Mouse (Mus musculus) urinary bladder, postnatal 25 days (tissue): ENCODE measurements around the gene Arap1.

Experiments used
- DNase-seq: peaks from one replicate; pipeline ENCODE4 v3.0.0; 2022; ENCODE audit warnings: low spot score

Gene Arap1

DNA sequence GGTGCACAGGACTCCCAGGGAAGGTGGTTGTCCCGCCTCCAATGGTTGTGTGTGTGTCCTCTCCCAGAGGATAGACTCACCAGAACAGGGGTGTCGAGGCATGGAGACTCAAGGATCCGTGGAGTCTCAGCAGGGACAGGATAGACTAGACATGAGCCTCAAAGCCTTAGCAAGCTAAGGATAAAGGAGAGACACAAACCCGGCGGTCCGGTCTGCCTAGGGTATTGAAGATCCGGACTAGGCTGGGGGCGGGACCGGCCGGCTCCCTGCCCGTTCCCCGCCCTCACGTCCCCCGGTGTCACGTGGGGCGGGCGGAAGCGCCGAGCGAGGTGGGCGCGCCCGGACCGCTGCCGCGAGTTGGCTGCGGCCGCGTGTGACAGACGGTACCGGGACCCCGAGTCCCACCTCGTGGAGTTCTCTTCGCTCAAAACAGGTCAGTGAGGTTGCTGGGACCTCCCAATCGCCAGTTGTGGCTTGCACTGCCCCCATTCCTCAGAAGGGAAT, at the start of gene Arap1:
TSS of gene Arap1 (plus strand) at position 301 of the 504 bp plus-strand sequence.
- peak; percentile 66 for DNase-seq

DNA sequence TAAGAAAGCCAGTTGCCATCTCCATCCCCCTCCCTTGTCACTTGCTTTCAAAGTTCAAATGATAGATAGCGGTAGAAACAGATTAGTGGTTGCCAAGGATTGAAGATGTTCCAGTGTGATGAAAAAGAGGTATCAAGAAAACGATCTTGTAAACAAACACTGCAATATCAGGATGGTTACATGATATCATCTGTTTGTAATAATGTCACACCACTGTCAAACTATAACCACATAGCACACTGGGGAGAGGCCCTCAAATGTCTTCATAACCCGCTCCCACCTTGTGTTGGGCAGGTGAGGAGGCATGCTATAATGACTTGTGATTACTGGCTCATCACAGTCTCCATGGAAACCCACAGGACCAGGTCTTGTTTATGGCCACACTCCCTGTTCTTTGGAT, 49.5 kb upstream of the Arap1 start:
- no peak for DNase-seq

DNA sequence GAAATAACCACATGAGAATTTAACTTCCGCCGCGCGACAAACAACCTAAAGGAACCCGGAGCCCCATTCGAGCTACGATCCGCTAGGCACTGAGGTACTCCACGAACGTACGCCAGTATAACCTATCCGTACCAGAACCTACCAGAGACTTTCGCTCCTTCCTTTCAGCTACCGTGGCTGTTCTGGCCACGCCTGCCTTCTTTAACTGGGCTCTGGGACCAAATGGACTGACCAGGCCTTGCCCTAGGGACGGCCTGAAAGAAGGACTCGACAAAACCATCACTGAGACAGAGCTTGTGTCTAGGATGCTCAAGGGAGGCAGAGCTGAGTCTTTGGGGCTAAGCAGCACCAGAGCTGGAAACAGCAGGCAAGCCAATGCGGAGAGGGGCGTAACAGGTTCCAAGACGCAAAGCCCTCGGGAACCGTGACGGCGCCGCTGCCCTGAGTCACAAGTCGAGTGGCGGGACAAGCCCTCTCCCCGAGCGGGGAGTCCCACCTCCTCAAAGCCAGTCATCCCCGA, 46.4 kb upstream of the Arap1 start:
- no peak for DNase-seq

DNA sequence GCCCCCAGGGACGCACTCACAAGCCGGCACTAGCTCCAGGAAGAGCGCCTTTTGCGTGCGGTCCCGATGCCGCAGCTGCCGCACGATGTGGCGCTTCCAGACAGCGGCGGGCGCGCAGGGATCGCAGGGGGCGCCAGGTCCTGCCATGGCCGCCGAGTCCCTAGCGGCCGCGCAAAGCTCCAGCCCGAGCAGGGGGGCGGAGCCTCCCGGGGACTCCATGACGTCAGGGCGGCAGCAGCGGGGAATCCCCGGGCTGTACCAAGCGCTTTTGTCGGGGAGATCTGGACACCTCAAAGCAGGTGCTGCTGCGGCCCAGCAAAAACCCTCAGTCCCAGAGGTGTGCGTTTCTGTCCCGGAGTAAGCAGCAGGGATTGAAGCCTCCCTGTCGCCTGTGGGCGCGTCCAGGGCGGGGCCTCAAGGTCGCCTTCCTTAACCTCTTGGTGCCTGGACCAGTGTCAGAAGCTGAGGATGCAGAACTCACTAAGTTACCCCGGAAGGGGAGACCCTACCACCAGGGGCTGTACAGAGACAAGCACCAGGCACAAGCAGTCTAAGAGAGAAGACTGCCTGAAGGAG, 45.9 kb upstream of the Arap1 start, which contains the start of gene Atg16l2:
TSS of gene Atg16l2 (minus strand) at position 371 of the 576 bp plus-strand sequence.
- DNase-seq: peak; percentile 86

DNA sequence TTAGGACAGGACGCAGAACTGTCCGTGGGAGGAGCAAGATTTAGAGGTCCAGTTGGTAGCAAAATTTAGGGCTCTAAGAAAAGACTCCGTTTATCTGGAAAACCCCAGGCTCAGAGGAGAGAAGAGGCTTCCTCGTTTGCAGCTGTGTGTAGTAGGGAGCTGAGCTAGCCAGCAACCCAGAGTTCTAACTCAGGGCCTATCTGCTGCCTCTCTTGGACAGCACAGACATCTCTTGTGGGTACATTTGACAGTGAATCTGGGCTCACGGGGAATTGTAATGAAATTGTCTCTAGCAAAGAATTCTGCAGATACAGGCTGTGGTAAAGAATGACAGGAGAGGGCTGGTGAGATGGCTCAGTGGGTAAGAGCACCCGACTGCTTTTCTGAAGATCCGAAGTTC, 45.2 kb upstream of the Arap1 start:
- no peak for DNase-seq

DNA sequence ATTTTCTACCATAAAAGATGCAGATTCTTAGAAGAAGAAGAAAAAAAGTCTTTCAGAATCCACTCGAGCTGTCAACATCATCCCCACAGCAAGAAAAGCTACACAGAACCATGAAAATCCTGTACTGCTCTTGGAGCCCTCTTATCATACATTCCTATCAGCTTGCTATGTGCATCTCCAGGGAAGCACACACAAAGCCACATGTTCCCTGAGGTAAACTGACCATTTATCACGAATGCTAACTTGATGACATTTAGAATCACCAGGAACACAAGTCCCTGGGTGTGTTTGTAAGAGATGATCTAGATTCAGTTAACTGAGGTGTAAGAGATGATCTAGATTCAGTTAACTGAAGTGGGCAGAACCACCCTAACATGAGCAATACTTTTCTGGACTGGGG, 41.0 kb upstream of the Arap1 start:
- DNase-seq: no peak

DNA sequence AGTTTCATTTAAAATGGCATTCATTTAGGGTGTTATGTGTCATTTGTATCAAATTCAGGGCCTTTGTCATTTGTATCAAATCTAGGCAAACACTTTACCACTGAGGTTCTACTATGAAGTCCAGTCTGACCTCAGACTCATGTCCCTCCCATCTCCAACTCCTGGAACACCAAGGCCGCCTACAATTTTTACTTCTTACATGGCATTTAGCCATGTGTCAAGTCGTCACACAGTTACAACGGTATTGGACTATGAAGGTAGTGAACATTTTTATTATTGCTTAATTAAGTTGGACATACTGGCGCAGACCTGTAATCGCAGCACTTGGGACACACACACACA, 37.9 kb upstream of the Arap1 start:
- DNase-seq: no peak

DNA sequence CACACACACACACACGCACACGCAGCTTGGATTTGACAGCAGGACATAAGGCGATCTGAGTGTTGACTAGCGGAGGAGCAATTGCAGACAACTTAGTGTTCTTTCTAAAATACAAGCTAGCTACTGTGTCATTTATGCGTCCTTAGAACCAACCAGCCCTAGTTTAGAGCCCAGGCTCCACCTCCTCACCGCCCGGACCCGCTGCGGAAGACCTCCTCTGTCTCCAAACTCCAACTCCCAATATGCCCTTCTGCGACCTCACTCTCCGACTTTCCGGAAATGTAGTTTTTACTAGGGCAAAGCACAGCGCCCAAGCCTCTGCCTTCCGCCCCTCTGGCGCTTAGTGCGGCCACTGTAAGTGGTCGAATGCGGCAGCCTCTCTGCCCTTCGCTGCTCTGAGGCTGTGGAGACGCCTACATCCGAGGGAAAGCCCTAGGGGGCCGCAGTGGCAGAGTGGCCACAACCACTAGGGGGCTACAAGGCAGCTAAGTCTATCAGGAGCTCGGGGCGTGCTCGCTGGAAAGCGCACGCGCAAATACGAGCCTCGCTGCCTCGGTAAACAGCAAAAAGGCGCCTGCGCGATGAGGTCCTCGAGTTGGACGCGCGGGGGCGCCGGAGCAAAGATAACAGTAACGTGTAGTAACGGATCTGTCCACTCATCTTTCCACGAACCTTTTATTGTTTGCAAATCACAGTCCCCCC, 37.4 kb upstream of the Arap1 start:
- peak; percentile 95 for DNase-seq

DNA sequence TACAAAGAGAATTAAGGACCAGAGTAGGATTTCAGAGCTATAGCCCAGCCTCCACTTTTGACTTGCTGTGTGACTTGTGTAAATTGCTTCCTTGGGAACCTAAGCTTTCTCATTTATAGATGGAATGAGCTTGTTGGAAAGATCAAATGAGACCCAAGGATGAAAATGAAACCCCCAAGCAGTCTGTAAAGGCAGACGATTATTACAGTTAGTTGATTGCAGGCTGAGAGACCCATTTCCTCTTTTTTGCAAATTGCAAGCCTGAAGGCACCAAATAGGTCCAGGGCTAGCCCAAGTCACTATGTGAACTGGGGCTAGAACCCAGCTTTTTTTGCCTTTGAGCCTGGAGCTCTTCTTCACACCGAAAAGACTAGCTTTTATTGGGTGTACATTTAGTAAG, 36.8 kb upstream of the Arap1 start:
- no peak for DNase-seq

DNA sequence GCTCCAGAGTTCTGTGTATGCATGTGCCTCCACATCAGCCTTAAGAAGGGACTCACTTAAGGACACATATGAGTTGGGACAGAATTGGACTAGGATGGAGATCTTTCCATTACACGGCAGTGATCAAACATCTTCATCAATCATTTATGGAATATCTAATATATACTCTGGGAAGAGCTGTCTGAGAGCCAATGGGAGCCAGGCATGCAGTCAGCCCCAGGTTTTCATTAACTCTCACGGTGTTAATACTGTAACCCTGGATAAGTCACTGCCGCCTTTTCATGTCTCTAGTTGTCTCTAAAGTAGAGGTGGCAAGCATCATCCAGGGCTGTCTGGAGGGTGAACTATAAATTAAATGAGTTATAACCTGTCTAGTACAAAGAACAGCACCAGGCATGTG, 34.8 kb upstream of the Arap1 start:
- no peak for DNase-seq

DNA sequence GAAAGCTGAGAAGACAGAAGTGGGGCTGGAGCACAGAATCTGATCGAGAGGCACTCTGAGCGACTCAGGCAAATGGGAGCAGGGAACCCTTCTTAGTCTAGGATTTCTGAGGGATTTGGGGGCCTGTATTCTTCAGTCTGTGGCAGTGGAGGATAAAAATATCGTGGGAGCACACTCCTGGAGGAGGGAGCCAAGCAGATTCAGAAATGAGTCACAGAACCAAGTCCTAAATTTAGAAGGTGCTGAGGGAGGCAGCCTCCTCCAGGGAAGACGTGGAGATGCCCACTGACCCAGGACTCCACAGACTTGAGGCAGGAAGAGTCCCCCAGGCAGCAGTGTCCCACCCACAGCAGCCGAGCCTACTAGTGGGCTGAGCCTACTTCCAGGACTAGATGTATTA, 33.5 kb upstream of the Arap1 start:
- DNase-seq: no peak

DNA sequence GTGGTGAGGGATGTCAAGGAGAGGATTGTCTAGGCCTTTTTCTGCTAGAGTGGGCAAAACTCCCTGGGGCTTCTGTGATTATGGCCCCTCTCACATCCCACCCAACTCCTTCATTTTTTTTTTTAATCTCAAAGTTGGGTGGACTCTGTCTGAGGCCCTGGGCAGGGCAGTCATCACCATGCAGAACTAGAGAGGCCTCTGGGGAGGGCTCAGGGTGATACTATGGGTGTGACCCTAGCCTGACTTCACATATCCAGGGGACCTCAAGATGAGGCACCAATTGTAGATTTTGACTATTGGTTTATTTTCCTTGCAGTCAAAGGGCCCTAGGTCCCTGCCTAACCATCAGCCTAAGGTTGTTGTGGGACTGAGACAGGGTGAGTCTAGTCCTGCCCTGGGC, 32.2 kb upstream of the Arap1 start:
- no peak for DNase-seq

DNA sequence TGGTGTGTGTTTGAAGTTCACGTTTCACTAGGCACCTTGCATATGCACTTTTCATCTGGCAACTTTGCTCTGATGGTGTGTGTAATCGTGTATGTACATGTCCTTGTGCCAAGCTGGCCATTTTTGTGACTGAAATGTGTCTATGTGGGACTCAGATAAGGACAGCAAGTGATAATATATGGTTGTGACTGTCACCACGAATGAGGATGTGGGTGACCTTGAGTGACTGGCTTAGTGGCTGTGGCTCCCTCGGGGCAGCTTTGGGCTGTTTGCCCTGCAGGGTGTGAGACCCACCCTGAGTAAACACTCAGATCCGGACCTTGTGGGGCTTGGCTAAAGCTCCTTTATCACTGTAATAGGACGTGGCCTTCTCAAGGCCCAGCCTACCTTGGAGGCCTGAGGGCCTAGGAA, 31.3 kb upstream of the Arap1 start:
- no peak for DNase-seq

DNA sequence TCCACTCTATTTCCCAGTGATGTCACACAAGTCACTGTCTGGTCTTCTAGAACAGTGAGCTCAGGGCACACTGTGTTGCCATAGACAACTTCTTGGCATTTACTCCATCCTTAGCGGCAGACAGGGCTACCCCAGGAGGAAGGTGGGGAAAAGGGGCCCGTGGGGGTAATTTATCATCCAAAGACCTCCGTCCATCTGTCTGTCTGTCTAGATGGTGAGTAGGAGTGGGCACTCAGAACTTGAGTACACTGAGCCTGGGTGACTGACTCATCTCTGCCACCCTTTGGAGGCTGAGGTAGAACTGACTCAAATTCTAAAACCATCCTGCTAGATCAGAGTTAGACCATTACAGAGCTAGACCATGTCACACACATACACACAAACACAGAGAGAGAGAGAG, 30.9 kb upstream of the Arap1 start, which contains the start of gene Stard10:
TSS of gene Stard10 (plus strand) at position 73 of the 400 bp plus-strand sequence.
- DNase-seq: no peak

DNA sequence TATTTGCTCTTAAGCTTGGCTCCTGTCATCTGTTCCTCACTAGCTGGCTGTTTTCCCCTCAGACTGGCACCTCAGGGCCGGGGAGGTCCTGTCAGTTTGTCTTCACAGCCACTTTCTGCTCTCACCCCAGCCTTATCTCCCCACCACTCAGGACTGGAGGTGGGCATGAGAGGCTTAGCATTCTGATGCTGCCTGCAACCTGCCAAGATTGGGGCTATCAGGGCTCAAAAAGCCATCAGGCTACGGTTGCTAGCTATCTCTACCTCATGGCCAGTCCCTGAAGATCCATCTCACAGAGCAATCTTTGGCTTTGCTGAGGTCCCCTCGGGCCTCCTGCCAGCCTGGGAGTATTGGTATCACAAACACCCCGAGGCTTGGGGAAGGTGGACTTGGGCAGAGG, 29.0 kb upstream of the Arap1 start:
- no peak for DNase-seq

DNA sequence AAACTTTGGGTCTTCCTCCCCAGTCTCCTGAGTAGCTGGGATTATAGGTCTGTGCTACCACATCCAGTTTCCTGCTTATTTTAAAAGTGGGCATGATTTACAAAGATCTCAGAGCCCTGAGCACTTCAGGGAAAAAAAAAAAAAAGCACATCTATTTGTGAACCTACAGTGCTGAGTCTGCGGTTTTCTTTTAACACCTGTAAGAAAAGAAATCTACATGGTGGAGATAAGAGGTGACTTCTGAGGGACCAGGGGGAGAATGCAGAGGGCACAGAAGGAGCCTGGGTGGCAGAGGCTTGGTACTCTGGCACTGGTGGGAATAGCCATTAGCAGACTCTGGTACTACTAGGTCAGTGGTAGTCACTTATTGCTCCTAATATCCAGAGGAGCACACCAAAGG, 28.1 kb upstream of the Arap1 start:
- DNase-seq: no peak

DNA sequence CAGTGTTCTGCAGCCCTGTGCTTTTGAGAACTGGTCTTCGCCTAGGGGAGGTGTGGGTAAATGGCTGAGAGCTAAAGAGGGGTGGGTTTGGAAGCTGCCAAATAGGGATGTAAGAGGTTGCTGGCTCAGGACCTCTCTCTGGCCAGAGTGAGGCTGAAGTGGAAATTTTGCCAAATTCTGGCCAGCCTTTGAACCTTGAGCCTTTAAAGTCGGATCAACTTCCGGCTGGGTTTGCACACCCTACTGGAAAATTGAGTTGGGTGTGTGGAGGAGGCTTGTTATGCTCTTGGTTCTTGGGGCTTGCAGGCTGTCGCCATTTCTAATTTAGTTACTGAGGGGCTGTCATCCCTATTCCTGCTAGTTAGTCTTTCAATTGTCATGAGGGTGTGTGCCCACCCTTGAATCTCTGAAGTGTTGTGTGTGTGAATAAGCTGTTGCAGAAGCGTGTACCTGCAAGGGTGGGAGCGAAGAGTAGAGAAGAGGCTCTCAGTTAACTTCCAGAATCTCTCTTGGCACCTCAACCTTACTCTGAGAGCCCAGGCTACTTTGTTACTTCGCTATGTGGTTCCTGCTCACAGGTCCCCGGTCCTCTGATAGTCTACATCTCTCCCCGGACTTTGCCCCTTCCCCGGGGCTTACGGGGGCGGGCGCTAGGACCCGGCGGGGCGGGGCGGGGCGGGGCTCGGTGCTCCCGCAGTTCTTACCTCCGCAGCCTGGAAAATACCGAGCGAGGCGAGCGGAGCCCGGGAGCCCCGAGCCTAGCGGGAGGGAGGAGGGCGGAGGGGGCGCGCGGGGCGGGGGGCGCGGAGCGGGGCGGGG, 27.3 kb upstream of the Arap1 start:
- DNase-seq: peak; percentile 26

DNA sequence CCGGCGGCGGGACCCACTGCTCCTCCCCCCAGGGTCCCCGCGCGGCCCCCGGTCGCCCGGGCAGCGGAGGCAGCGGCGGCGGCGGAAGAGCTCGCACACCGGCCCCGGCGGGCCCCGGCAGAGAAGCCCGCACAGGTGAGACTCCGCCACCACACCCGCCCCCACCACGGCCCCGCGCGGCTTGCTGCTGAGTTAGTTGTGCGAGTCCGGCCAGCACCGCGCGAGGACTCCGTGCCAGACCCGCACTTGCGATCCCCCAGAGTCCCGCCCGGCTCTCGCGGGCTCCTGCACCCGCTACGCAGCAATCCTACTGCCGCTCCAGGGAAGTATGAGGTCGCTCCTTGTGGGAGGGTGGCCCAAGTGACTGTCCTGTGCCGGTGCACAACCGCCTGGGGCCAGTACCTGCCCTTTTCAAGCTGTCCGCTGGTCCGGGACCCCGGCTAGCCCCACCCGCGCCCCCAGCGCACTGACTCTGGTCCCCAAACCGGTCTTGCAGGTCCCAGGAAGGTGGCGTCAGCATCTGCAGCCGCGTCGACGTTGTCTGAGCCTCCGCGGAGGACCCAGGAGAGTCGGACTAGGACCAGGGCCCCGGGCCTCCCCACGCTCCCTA, 26.5 kb upstream of the Arap1 start:
- peak; percentile 54 for DNase-seq

DNA sequence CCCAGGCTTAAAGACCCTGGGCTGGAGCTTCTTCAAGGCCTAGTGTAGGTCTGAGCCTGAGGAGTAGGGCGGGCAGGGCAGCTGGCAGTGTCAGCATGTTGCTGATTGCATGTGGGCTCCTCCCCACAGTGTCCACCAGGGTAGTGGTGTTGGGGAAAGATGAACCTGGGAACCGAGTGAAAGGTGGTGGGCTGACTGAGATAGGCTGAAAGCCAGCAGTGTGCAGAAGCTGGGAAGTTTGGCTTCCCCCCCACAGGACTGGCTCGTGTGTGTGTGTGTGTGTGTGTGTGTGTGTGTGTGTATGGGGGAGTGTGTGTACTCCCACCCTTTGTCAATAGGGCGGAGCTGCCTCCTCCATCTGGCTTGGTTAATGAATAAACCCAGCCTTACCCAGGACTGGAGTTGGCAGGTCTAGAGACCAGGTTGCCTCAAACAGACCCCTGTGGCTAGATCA, 24.7 kb upstream of the Arap1 start:
- no peak for DNase-seq

DNA sequence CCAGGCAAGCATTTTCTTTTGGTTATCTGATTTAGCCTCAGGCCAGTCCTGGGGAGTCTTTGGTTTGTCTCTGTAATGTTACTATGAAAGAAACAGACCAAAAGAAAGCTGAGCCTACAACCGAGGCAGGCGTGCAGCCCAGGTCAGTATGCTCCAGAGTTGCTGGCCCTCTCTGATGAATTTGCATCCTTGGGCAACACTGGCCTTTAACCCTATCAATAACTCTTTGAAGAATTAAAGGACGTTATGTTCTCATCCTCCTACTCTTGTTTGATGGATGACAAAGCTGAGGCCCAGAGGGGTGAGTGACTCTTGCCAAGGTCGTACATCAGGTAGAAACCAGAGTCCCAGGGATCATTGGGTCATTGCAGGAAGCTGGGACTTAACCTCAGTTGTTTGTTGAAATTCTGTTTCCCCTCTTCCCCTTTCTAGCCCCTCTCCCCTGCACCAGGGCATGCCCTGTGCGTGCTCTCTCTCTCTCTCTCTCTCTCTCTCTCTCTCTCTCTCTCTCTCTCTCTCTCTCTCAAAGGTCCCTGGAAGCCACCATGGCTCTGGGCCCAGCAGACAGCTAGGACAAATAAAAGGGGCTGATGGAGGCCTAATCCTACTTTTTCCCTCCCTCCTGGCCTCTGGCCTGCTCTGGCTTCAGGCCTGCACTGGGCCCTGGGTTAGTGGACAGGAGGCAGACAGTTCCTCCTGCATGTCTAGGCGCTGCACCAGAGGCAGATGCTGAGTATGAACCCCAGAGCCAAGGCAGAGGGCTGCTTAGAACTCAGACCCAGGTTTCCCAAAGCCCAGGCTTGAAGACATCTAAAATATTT, 23.5 kb upstream of the Arap1 start:
- no peak for DNase-seq

DNA sequence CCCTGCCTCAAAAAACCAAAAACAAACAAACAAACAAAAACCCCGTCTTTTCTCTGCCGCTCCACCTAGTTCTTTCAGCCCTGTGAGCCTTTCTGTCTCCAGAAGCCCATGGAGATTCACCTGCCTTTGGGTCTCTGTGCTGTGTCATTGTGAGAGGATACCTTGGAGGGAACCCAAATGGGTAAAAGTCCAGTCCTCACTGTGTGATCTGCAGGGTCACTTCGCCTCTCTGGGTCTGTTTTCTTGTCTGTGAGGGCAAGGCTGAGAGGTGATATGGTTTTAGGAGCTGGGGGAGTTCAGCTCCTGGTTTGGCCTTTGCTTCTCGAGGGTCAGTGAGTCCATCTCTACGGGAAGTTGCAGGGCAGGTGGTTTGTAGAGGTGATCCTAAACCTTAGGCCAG, 21.9 kb upstream of the Arap1 start:
- DNase-seq: no peak
